Mouse (Mus musculus) naive thymus-derived CD4-positive, alpha-beta T cell, adult 5 months (primary cell): Measurements from ENCODE around the gene Prss53. TPM values are rescaled to one million over a fixed set of nuclear protein-coding genes. Genes with fewer than 3 reads are reported as not detected.

Experiments
- polyA plus RNA-seq: library from polyadenylated mRNA; unstranded; fragments of 100-300 nt; shearing (Covaris generic); gene quantifications from one replicate; pipeline ENCODE4 v1.2.1, GENCODE M21; 2017

Prss53 gene
- polyA plus RNA-seq, result 0.73 TPM

GRCm38 (mm10) chr7:127890798-127891197, at the start of gene Prss53:
Prss53 (minus strand) TSS chr7:127890970.

DNA sequence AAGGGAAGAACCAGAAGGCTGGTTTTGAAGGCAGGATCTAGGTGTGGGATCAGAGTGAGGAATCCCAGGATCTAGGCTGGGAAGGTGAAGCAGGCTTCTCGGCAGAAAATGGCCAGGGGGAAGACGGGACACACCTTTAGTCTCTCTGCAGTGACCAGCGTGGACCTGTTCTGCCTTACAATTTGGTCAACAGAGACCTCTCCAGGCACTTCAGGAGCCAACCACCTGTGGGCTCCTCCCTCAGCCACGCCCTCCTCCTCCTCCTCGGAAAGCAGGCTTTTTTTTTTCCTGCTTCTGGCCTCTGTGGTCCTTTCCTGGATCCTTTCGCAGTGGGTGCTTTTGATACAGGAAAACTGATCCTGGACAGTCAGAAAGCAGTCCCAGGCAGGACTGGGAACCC, 39.2 kb upstream of the Prss53 start, which contains the start of gene Prss8:
TSS of gene Prss8 (minus strand) at position 182 of the 400 bp plus-strand sequence.

GRCm38 (mm10) chr7:127912190-127912871, 21.6 kb upstream of the Prss53 start, which contains the start of gene Kat8:
Kat8 (plus strand) TSS chr7:127912516.

DNA sequence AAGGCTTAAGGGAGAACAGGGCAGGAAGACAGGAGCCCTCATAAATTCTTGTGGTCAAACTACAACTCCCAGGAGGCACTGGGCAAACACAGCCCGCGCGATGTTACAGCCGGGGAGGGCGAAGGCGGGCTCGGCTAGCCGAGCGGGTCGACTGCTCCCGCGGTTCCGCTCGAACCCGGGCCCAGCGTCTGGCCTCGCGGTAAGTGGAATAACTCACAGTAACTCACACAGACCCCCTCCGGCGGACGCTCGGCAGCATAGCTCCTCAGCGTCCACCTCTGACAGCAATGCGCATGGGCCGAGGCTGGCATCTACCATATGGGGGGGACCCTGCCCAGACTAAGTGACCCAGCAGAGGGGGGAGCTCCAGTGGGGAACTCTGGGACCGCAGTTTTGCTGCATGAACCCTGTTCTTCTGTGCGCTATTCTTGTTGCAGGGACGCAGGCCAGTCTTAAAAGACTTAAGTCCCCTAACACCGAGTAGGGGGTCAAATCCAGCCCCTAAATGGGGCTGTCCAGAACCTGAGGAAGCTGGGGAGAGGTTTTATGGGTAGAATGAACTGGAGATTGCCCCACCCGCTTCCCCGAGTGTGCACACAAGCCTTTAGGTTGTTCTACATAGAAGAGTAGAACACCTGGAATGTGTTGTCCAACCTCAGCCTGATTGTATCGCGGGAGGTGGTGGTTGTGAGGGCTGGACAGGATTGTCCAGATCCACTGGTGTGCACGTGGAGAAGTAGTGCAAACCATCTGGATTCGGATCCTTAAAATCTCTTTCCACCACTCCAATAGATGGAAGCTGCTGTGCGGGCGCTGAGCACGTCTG, 13.4 kb upstream of the Prss53 start, which contains the start of gene Bckdk:
TSS of gene Bckdk (plus strand) at position 112 of the 826 bp plus-strand sequence.

GRCm38 (mm10) chr7:127895442-127895841, 4.7 kb upstream of the Prss53 start, which contains the start of the genes Gm21974 and Vkorc1:
Gm21974 (minus strand) TSS chr7:127895454.
Vkorc1 (minus strand) TSS chr7:127895617.

DNA sequence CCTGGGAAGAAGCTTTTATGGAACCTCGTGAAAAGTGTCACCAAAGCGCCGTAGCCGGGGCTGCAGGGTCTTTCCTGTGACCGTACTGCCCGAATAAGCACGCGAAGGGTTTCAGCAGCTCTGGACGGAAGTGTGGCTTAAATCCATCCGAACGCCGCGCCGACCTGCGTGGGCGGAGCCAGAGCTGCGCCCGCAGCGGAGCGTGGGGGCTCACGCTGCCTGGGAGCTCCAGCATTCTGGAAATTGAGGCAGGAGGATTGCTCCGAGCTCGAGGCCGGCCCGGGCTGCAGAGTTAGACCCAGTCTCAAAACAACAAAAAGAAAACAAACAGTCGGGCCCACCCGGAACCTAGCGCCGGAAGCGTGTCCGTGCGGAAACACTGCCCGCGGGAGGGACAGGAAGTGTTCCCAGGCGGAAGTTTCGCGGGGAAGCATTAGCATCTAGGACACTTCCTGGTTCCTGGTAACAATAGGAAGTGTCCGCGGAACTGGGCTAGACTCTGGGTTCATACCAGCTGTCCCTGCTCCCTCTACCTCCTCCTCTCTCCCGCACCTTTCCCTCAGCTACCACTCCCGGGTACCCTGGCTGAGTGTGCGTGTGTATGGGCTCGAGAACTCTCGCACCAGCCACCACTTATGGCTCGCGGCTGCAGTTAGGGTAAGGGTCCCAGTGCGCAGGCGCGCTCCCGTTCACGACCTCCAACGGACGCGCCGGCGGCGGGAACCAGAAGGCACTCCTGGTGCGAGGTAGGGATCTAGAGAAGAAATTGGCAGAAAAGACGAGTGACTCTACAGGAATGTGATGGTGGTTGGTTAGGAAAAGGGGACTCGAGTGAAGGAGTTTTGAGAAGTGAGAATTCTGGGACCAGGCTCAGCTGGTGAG, 14.1 kb downstream of the Prss53 start, which contains the start of gene Zfp668:
TSS of gene Zfp668 (minus strand) at position 362 of the 882 bp plus-strand sequence.

GRCm38 (mm10) chr7:127876041-127876466, 14.7 kb downstream of the Prss53 start, which contains the start of gene Zfp646:
Zfp646 (plus strand) TSS chr7:127876221.

Other genes starting within 250 kb of the Prss53 start
- gene Bcl7c, start 182.0 kb downstream of the Prss53 start, polyA plus RNA-seq, result 35.3 TPM
- not detected for gene Ctf1, start 178.2 kb downstream of the Prss53 start, polyA plus RNA-seq
- gene Ctf2, start 158.8 kb downstream of the Prss53 start, polyA plus RNA-seq, result not detected
- 0.65 TPM for gene Fbxl19, start 146.4 kb downstream of the Prss53 start, polyA plus RNA-seq
- gene Orai3, start 121.2 kb downstream of the Prss53 start, polyA plus RNA-seq, result 3.5 TPM
- 4.3 TPM for gene Setd1a, start 114.3 kb downstream of the Prss53 start, polyA plus RNA-seq
- not detected for gene Gm49388, start 105.4 kb downstream of the Prss53 start, polyA plus RNA-seq
- 0.75 TPM for gene Hsd3b7, start 90.4 kb downstream of the Prss53 start, polyA plus RNA-seq
- gene Stx4a, start 66.7 kb downstream of the Prss53 start, polyA plus RNA-seq, result 122 TPM
- gene Stx1b, start 66.4 kb downstream of the Prss53 start, polyA plus RNA-seq, result not detected
- 30.0 TPM for gene Zfp646, start 14.7 kb downstream of the Prss53 start, polyA plus RNA-seq
- 13.1 TPM for gene Zfp668, start 14.1 kb downstream of the Prss53 start, polyA plus RNA-seq
- gene Gm21974, start 4.5 kb upstream of the Prss53 start, polyA plus RNA-seq, result not detected
- 33.6 TPM for gene Vkorc1, start 4.6 kb upstream of the Prss53 start, polyA plus RNA-seq
- gene Bckdk, start 13.1 kb upstream of the Prss53 start, polyA plus RNA-seq, result 37.3 TPM
- 39.5 TPM for gene Kat8, start 21.5 kb upstream of the Prss53 start, polyA plus RNA-seq
- not detected for gene Prss8, start 39.1 kb upstream of the Prss53 start, polyA plus RNA-seq
- gene Prss36, start 55.8 kb upstream of the Prss53 start, polyA plus RNA-seq, result 1.7 TPM
- 242 TPM for gene Fus, start 76.5 kb upstream of the Prss53 start, polyA plus RNA-seq
- gene Pycard, start 102.9 kb upstream of the Prss53 start, polyA plus RNA-seq, result 94.8 TPM
- not detected for gene Trim72, start 113.0 kb upstream of the Prss53 start, polyA plus RNA-seq
- gene Itgam, start 171.7 kb upstream of the Prss53 start, polyA plus RNA-seq, result 2.0 TPM
- gene Gm49368, start 171.7 kb upstream of the Prss53 start, polyA plus RNA-seq, result not detected
- not detected for gene Itgax, start 238.6 kb upstream of the Prss53 start, polyA plus RNA-seq